10 mouse cellular contexts compared by ENCODE assay signal in the genomic region with DNA sequence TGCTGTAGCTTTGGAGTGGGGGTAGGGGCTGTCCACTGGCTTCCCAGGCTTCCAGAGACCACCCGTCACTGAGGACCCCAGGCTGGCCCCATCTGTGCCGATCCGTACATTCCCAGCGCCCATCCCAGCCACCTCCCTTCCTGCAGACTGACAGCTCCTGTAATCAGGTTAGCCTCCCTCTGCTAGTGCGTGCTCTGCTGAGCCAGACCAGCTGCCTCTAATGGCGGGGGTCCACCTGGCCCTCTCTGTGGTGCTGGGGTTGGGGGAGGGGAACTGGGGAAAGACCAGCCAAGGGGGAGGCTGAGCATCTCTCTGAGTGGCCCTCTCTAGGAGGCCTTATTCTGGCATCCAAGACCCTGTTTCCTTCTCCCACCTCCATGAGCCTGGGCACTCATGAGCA. TPM values are rescaled to one million over a fixed set of nuclear protein-coding genes. Genes with fewer than 3 reads are reported as not detected.
A peak's percentile ranks its signal among the peaks of the same experiment; 100 is the strongest.
DNase-seq lines count a peak whose midpoint lies in the region; ATAC-seq lines count a peak whose summit lies in the region.
"Had no signal": no experiment of that assay in that cellular context is flagged by ENCODE, and none has a peak within 500 bp of the region (broad histone marks: within the 10 kb centered on the region; RNA-seq: fewer than 3 reads in every experiment).

No protein-coding gene starts in this region.

- no peak overlapping the region for H3K4me3 ChIP-seq in limb, embryonic 10.5 days
- no peak overlapping the region for H3K4me3 ChIP-seq in stomach, embryonic 15.5 days (replicated peaks)
- H3K4me3 ChIP-seq: layer of hippocampus, adult 2 months had no signal

- no peak overlapping the region for H3K4me2 ChIP-seq in stomach, embryonic 15.5 days

- peaks cover 85% of the 10 kb centered on the region for H3K4me1 ChIP-seq in limb, embryonic 10.5 days
- H3K4me1 ChIP-seq in stomach, embryonic 15.5 days, result peaks cover 75% of the 10 kb centered on the region

- peak overlapping the region; percentile 66 for H3K27ac ChIP-seq in limb, embryonic 10.5 days
- peak overlapping the region; percentile 57 for H3K27ac ChIP-seq in stomach, embryonic 15.5 days
- H3K27ac ChIP-seq: layer of hippocampus, adult 2 months had no signal

- no peak; the same call in 1 of the 2 replicates for ATAC-seq in stomach, embryonic 15.5 days (ENCODE audit: insufficient read depth, low FRiP score, low read depth)
- ATAC-seq: Patski had no signal

- H3K9me3 ChIP-seq in limb, embryonic 10.5 days (replicated peaks), result no peaks in the 10 kb centered on the region
- no peaks in the 10 kb centered on the region for H3K9me3 ChIP-seq in stomach, embryonic 15.5 days

- no peaks in the 10 kb centered on the region for H3K27me3 ChIP-seq in limb, embryonic 10.5 days (ENCODE audit: low read depth, poor library complexity, severe bottlenecking)
- no peaks in the 10 kb centered on the region for H3K27me3 ChIP-seq in stomach, embryonic 15.5 days (replicated peaks)
- H3K27me3 ChIP-seq: Patski had no signal

- DNase-seq in cerebellum, adult 9-11 months, result peak; percentile 68
- no peak for DNase-seq in cerebellum, adult 11-12 months
- DNase-seq in left cerebral cortex, postnatal 4 days, result peak; percentile 73
- DNase-seq in left cerebral cortex, postnatal 10 days (ENCODE audit: extremely low spot score in 1 of 2, low spot score in 2 of 2), result no peak
- DNase-seq in limb, embryonic 10.5 days (ENCODE audit: low spot score), result no peak
- no peak for DNase-seq in right cerebral cortex, postnatal 36 days (ENCODE audit: low spot score in 2 of 2)
- DNase-seq in embryo, embryonic 10.5 days (ENCODE audit: low spot score), result no peak

- no peak overlapping the region for H3K9ac ChIP-seq in stomach, embryonic 15.5 days

- H3K36me3 ChIP-seq in limb, embryonic 10.5 days, result peaks cover 67% of the 10 kb centered on the region
- H3K36me3 ChIP-seq in stomach, embryonic 15.5 days, result no peaks in the 10 kb centered on the region

- WGBS in limb, embryonic 10.5 days, result 15% methylated on average over 6 of the region's 6 CpGs
- WGBS in stomach, embryonic 15.5 days, result 33% methylated on average over 6 of the region's 6 CpGs

- intact Hi-C loops in left cerebral cortex, postnatal 4 days (cut with DNase I), result no loop called here
- intact Hi-C loops in left cerebral cortex, postnatal 10 days (cut with DNase I), result no loop called here

RNA-seq across cellular contexts. Expression of gene Zmiz1, which starts 53.8 kb away (rescaled TPM):
- 100 to 1,000 TPM; 149 to 152 TPM for total RNA-seq in left cerebral cortex, postnatal 4 days (2021)
- 100 to 1,000 TPM; 105 to 106 TPM for total RNA-seq in left cerebral cortex, postnatal 10 days (2021)
- polyA plus RNA-seq in limb, embryonic 10.5 days (2016; fragmentation: Nextera tagmentation; extraction: Ambion mirVana), result 43.8 and 55.5 TPM in 2 replicates
- polyA plus RNA-seq in stomach, embryonic 15.5 days (2015; fragmentation: Nextera tagmentation; extraction: Ambion mirVana), result 29.0 and 31.3 TPM in 2 replicates

Comparison
In these comparisons a context has a peak if more than half of its experiments do, and no peak if none do; other contexts are left out.
1. DNase-seq: peak in cerebellum, adult 9-11 months (single experiment) and left cerebral cortex, postnatal 4 days (single experiment); none in cerebellum, adult 11-12 months (single experiment), left cerebral cortex, postnatal 10 days (0 of 2), limb, embryonic 10.5 days (single experiment), right cerebral cortex, postnatal 36 days (0 of 2) and embryo, embryonic 10.5 days (single experiment).